Mouse (Mus musculus): ENCODE data around the gene Dlgap4. TPM values are rescaled to one million over a fixed set of nuclear protein-coding genes. Genes with fewer than 3 reads are reported as not detected.

The Dlgap4 gene
- polyA plus RNA-seq, 1 experiment from 2014 or later, result 160 TPM

DNA sequence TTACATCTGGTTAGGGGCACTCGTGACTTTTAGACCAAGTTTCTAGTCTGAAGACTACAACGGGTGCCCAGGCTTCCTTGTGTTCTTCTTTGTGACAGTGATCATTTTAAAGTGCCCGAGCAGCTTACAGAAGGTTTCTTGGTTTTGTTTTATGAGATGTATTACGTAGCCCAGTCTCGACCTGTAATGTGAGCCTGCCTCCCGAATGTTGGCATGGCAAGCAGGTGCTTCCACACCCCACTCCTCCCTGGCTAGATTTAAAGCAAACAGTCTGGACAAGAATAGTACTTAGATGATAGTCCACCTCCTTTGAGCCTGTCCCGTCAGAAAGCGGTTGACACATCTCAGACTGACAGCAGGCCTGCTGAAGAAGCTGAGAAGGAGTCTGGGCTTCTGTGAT is 152.1 kb downstream of the Dlgap4 start:
- no peaks in the 10 kb centered on the region for H3K27me3 ChIP-seq (ENCODE audit: control insufficient read depth, insufficient read depth, low read length)
- H3K9me3 ChIP-seq (ENCODE audit: control insufficient read depth, low read length), result no peaks in the 10 kb centered on the region
- no peak overlapping the region for H3K4me3 ChIP-seq (ENCODE audit: low read depth, low read length)
- H3K9ac ChIP-seq (ENCODE audit: low read length), result no peak overlapping the region
- 87% methylated on average over 8 of the region's 8 CpGs for WGBS
- no peak overlapping the region for H3K4me2 ChIP-seq (ENCODE audit: low read depth)
- H3K27ac ChIP-seq (ENCODE audit: low read depth, low read length), result no peak overlapping the region
- peaks cover 11% of the 10 kb centered on the region for H3K36me3 ChIP-seq (ENCODE audit: control insufficient read depth, insufficient read depth, low read length)
- DNase-seq (ENCODE audit: low spot score), result no peak
- H3K4me1 ChIP-seq (ENCODE audit: control insufficient read depth, insufficient read depth, low read length), result no peaks in the 10 kb centered on the region
- no peak for ATAC-seq (ENCODE audit: insufficient read depth, low FRiP score, low TSS enrichment)

DNA sequence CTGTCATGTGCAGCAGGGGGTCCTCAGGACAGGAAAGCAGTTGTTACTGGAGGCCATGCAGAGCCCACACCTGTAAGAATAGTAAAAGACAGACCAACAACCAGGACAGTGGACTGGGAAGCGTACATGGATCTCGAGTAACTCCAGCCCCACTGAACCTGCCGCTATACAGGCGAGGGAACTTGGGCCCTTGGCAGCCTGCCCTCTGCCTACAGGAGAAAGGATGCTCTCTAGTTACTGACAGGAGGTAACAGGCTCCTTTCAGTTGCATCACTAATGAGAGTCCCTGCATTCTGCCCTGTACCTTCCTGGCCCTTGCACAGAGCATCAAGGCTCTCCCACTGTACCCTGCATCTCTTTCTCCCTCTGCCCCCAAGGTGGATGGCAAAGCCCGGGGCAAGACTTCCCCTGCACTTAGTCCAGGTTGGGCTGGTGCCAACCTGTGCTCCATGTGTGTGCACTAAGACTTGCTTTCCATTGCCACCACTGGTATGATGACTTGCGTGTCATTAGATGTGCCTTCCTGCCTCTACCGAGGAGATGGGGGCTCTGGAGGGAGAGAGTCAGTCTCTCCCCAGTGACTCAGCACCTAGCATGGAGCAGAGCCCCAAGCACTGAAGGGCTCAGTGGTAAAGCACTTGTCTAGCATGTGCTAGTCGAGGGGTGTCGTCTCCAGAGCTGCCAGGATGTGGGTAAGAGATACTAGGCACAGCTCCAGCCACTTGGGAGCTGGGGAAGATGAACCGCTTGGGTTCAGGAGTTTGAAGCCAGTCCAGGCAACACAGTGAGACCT is 152.9 kb downstream of the Dlgap4 start:
- Histone ChIP-seq H3K9ac (ENCODE audit: low read length) (no peak overlapping the region), H3K36me3 (ENCODE audit: control insufficient read depth, insufficient read depth, low read length) (peaks cover 11% of the 10 kb centered on the region), H3K27me3 (ENCODE audit: control insufficient read depth, insufficient read depth, low read length) (no peaks in the 10 kb centered on the region), H3K4me2 (ENCODE audit: low read depth) (no peak overlapping the region), H3K4me3 (ENCODE audit: low read depth, low read length) (no peak overlapping the region), H3K27ac (ENCODE audit: low read depth, low read length) (no peak overlapping the region), H3K9me3 (ENCODE audit: control insufficient read depth, low read length) (no peaks in the 10 kb centered on the region), H3K4me1 (ENCODE audit: control insufficient read depth, insufficient read depth, low read length) (no peaks in the 10 kb centered on the region)
- ATAC-seq (ENCODE audit: insufficient read depth, low FRiP score, low TSS enrichment) (no peak), DNase-seq (ENCODE audit: low spot score) (no peak)
- WGBS, result 84% methylated on average over 10 of the region's 10 CpGs

DNA sequence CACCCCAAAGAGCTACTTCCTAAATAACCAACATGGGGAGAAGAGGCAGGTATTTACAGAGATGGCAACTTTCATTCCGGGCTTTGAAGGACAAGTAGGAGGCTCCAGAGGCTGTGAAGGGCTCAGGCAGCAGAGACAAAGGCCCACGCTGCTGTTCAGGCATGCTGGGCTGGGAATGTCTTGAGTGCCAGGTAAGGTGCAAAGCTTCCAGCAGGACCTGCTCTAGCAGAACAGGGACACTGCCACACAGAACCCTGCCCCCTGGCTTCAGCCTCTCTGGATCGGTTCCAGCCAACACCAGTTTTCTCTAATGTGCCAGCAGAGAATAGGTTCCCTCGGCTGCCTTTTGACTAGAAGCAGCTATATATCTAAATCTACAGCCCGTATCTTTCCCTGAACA is 153.6 kb downstream of the Dlgap4 start:
- 76% methylated on average over 5 of the region's 5 CpGs for whole genome bisulfite sequencing
- Histone ChIP-seq H3K27me3 (ENCODE audit: control insufficient read depth, insufficient read depth, low read length) (no peaks in the 10 kb centered on the region), H3K9ac (ENCODE audit: low read length) (no peak overlapping the region), H3K4me1 (ENCODE audit: control insufficient read depth, insufficient read depth, low read length) (no peaks in the 10 kb centered on the region), H3K4me2 (ENCODE audit: low read depth) (no peak overlapping the region), H3K4me3 (ENCODE audit: low read depth, low read length) (no peak overlapping the region), H3K27ac (ENCODE audit: low read depth, low read length) (no peak overlapping the region), H3K36me3 (ENCODE audit: control insufficient read depth, insufficient read depth, low read length) (peaks cover 7% of the 10 kb centered on the region), H3K9me3 (ENCODE audit: control insufficient read depth, low read length) (no peaks in the 10 kb centered on the region)
- no peak for DNase-seq (ENCODE audit: low spot score)
- no peak for ATAC-seq (ENCODE audit: insufficient read depth, low FRiP score, low TSS enrichment)

DNA sequence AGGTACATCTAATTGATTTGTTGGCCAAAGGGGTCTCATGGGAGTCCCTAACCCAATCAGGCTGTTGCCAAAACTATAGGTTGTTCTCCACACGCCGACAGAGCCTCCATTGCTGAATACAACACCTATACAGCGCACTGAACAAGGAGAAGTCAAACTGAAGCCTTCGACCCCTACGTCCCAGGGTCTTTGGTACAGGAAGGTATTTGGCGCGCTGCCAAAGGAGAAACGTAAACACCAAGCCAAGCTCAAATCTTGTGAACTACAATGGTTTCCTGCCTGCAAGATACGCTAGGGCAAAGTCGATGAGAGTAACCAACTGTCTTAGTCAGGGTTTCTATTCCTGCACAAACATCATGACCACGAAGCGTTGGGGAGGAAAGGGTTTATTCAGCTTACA is 155.8 kb downstream of the Dlgap4 start:
- Histone ChIP-seq H3K27me3 (ENCODE audit: control insufficient read depth, insufficient read depth, low read length) (0 out of 2 replicates have a peak, but pooled peaks cover 2% of the 10 kb centered on the region), H3K27ac (ENCODE audit: low read depth, low read length) (no peak overlapping the region), H3K9me3 (ENCODE audit: control insufficient read depth, low read length) (no peaks in the 10 kb centered on the region), H3K4me2 (ENCODE audit: low read depth) (no peak overlapping the region), H3K9ac (ENCODE audit: low read length) (no peak overlapping the region), H3K36me3 (ENCODE audit: control insufficient read depth, insufficient read depth, low read length) (no peaks in the 10 kb centered on the region; the same call in 1 of the 2 replicates), H3K4me1 (ENCODE audit: control insufficient read depth, insufficient read depth, low read length) (no peaks in the 10 kb centered on the region), H3K4me3 (ENCODE audit: low read depth, low read length) (no peak overlapping the region)
- ATAC-seq (ENCODE audit: insufficient read depth, low FRiP score, low TSS enrichment), result no peak
- no peak for DNase-seq (ENCODE audit: low spot score)
- 93% methylated on average over 12 of the region's 12 CpGs for WGBS

DNA sequence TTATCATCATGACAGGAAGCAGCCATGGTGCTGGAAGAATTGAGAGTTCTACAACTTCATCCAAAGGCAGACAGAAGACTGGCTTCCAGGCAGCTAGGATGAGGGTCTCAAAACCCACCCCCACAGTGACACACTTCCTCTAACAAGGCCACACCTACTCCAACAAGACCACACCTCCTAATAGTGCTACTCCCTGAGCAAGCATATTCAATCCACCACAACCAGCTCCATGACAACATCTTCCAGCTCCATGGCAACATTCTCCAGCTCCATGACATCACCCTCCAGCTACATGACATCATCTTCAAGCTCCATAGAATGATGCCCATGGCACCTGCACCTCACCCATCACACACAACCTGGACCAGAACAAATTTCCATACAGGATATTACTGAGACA is 160.0 kb downstream of the Dlgap4 start:
- DNase-seq (ENCODE audit: low spot score) (no peak), ATAC-seq (ENCODE audit: insufficient read depth, low FRiP score, low TSS enrichment) (no peak)
- Histone ChIP-seq H3K9ac (ENCODE audit: low read length) (no peak overlapping the region), H3K36me3 (ENCODE audit: control insufficient read depth, insufficient read depth, low read length) (no peaks in the 10 kb centered on the region), H3K4me1 (ENCODE audit: control insufficient read depth, insufficient read depth, low read length) (peaks cover 10% of the 10 kb centered on the region; the same call in 1 of the 2 replicates), H3K4me2 (ENCODE audit: low read depth) (no peak overlapping the region), H3K4me3 (ENCODE audit: low read depth, low read length) (no peak overlapping the region), H3K27me3 (ENCODE audit: control insufficient read depth, insufficient read depth, low read length) (peaks cover 2% of the 10 kb centered on the region; the same call in 1 of the 2 replicates), H3K9me3 (ENCODE audit: control insufficient read depth, low read length) (no peaks in the 10 kb centered on the region), H3K27ac (ENCODE audit: low read depth, low read length) (no peak overlapping the region)

DNA sequence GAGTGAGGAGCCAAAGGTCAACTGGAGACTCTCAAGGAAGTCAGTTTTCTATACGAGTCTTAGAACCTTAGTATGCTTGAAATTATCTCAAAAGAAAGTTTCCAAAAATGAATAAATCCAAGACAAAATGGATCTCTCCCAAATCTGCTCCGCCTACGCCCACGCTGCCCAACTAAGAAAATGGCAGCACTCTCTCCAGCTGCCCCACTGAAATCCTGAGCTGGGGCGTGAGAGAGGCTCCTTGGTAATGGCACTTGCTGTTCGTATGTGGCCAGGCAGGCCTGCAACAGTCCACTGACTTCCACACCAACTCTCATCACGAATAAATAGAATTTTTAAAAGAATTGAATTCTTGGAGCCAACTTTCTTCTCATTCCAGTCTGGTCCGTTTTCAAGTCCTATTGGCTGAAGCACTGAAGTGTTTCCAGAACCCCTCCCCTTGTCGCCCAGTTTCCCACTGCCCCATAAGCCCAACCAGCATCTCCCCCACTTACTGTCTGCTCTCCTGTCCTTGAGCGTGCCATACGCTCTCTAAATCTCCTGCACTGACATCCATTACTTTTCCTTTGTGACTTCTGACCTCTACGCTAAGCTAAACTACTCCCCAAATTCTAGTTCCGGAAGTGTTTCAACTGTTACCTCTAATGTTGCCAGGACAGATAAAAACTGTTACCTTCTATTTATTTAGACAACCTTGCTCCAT is 160.7 kb downstream of the Dlgap4 start:
- H3K27me3 ChIP-seq (ENCODE audit: control insufficient read depth, insufficient read depth, low read length), result peaks cover 2% of the 10 kb centered on the region; the same call in 1 of the 2 replicates
- H3K9ac ChIP-seq (ENCODE audit: low read length), result no peak overlapping the region
- DNase-seq (ENCODE audit: low spot score), result no peak
- no peaks in the 10 kb centered on the region for H3K36me3 ChIP-seq (ENCODE audit: control insufficient read depth, insufficient read depth, low read length)
- 73% methylated on average over 13 of the region's 13 CpGs for WGBS
- peaks cover 10% of the 10 kb centered on the region; the same call in 1 of the 2 replicates for H3K4me1 ChIP-seq (ENCODE audit: control insufficient read depth, insufficient read depth, low read length)
- peak overlapping the region; percentile 56; the same call in 1 of the 2 replicates for H3K27ac ChIP-seq (ENCODE audit: low read depth, low read length)
- no peak for ATAC-seq (ENCODE audit: insufficient read depth, low FRiP score, low TSS enrichment)
- H3K4me3 ChIP-seq (ENCODE audit: low read depth, low read length), result peak overlapping the region; percentile 27
- no peaks in the 10 kb centered on the region for H3K9me3 ChIP-seq (ENCODE audit: control insufficient read depth, low read length)
- H3K4me2 ChIP-seq (ENCODE audit: low read depth), result peak overlapping the region; percentile 49

DNA sequence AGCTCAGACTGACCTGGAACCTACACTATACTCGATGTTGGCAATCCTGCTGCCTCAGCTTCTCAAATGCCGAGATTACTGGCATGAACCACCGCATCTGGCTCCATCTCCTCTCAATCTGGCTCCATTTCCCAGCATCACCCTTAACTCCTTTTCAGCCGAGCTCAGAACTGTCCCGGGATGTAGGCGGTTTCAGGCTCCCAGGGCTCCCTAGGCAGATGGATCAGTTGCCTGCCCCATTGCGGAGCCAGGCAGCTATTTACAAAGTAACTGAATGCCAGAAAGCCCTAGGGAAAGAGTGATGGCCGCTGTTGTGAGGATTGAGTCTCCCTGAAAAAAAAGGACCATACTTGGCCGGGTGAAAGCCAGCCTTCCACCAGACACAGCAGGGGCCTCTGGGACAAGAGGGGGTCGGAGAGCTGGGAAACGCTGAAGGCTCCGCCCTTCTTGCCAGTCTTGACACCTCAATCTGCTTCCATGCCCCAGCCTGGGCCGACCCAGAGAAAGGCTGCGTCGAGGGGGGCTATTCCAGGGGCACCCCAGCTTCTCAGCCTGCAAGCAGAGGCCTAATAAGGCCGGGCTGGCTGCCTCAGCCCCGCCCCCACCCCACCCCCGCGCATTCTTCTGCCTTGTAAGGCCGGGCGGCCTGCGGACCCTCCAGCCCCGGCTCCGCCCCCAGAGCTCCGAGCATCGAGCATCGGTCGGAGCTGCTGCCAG is 161.4 kb downstream of the Dlgap4 start, which contains the start of gene Myl9:
Myl9 (plus strand) TSS at position 683 of the 717 bp plus-strand sequence.
- Histone ChIP-seq H3K4me3 (ENCODE audit: low read depth, low read length) (peak within 1 kb of the TSS; percentile 27), H3K9ac (ENCODE audit: low read length) (peak within 1 kb of the TSS; percentile 50), H3K27ac (ENCODE audit: low read depth, low read length) (peak within 1 kb of the TSS; percentile 56; the same call in 1 of the 2 replicates), H3K4me1 (ENCODE audit: control insufficient read depth, insufficient read depth, low read length) (peaks cover 10% of the 10 kb centered on the region; the same call in 1 of the 2 replicates), H3K4me2 (ENCODE audit: low read depth) (peak within 1 kb of the TSS; percentile 49), H3K9me3 (ENCODE audit: control insufficient read depth, low read length) (no peaks in the 10 kb centered on the region), H3K36me3 (ENCODE audit: control insufficient read depth, insufficient read depth, low read length) (no peaks in the 10 kb centered on the region), H3K27me3 (ENCODE audit: control insufficient read depth, insufficient read depth, low read length) (peaks cover 2% of the 10 kb centered on the region; the same call in 1 of the 2 replicates)
- DNase-seq (ENCODE audit: low spot score), result peak; percentile 85
- peak; percentile 77 for ATAC-seq (ENCODE audit: insufficient read depth, low FRiP score, low TSS enrichment)
- WGBS, result 3% methylated on average over 28 of the region's 28 CpGs

Data from neural tube, embryonic 11.5 days (tissue).